Mouse (Mus musculus): Measurements from ENCODE around the gene 6820408C15Rik. TPM values are rescaled to one million over a fixed set of nuclear protein-coding genes. Genes with fewer than 3 reads are reported as not detected.

6820408C15Rik gene
- total RNA-seq, 2 experiments from 2014 or later: 1.7 to 2.7 TPM

DNA sequence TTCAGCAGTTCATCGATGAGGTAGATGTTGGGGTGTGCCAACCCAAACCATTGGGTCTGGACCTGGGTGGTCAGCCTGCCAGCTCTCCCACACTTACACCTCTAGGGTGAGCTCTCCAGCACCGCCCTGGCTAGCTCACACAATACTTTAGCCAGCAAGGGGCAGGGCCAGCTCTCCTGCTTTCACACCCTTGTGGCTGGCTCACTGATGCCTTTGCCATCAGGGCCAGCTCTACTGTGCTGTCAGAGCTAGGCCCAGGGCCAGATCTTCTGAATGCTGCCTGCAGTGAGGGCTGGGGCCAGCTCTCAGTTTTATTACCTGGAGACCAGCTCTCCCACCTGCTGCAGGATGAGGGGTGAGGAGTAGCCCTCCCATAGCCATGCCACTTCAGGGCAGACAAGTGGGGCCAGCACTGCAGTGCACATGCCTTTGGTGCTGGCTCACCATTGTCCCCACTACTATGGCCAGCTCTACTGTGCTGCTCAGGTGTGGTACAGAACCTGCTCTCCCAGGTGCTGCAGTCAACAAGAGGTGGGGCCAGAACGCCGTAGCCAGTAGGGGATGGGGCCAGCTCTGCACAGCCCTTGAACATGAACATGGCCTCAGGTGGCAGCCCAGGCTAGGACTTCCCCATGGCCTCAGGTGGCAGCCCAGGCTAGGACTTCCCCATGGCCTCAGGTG, 36.9 kb downstream of the 6820408C15Rik start:
- no peak for DNase-seq (ENCODE audit: extremely low spot score in 1 of 2, low spot score in 1 of 2)

DNA sequence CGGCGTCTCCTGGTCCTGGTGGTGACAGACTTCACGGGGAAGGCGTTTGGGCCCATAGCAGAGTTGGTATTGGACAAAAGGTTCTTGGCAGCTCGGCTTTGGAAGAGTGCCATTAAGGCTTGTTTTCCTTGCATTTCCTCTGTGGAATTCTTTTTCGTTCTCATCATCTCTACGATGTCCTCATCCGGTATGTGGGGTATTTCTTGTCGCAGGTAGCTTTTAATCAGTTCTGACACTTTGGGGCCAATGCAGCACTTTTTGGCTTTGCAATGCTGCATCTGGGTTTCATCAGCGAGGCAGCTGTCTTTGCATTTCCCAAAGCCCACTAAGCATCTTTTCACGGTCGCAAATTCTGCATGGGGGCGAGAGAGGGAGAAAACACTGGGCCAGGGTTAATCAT, 43.9 kb downstream of the 6820408C15Rik start:
- DNase-seq (ENCODE audit: extremely low spot score in 1 of 2, low spot score in 1 of 2): no peak

- no peak for DNase-seq (ENCODE audit: extremely low spot score in 1 of 2, low spot score in 1 of 2)
These were observed 49.3 kb downstream of the 6820408C15Rik start, which contains the start of gene Defb23 for GRCm38 (mm10) chr2:152464570-152465150. Gene Defb23 (minus strand): TSS chr2:152464620.

DNA sequence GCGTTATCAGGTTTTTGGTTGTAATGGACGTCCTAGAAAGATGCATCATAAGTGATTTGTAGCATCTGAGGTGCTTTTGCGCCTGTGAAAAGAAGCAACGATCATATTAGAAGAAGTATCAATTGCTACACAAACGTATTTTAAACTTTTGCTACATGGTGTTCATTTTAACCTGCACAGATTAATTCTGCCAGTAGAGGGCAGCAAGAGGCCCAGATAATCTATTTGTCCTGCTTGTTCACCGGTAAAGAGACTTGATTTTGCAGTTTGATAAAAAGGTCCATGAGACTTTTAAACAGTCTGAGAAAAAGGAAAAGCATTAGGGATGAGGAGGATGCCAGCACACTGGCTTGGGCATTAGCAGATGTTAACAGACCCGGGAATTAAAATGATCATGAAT, 55.6 kb downstream of the 6820408C15Rik start:
- DNase-seq (ENCODE audit: extremely low spot score in 1 of 2, low spot score in 1 of 2): peak; percentile 29 to 70

DNA sequence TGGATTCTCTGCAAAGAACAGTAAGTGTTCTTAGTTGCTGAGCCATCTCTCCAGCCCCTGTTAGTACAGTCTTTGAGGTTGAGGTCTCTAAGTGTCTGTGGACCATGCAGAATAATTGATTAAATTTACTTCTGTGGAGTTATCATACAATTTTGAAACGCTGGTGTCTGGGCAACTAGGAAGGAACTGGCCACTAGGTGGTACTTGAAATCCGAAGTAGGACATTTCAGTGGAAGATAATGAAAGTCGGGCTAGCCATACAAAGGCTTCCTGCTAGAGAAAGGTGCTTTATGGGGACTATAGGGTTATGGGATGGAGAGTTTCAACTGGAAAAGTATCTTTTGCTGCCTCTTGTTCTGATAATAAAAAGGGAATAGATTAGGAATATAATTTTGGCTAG, 57.0 kb downstream of the 6820408C15Rik start:
- DNase-seq (ENCODE audit: extremely low spot score in 1 of 2, low spot score in 1 of 2): no peak

GRCm38 (mm10) chr2:152476763-152477162, 61.4 kb downstream of the 6820408C15Rik start, which contains the start of gene Defb20:
Gene Defb20 (plus strand): TSS chr2:152477063.
- no peak for DNase-seq (ENCODE audit: extremely low spot score in 1 of 2, low spot score in 1 of 2)

DNA sequence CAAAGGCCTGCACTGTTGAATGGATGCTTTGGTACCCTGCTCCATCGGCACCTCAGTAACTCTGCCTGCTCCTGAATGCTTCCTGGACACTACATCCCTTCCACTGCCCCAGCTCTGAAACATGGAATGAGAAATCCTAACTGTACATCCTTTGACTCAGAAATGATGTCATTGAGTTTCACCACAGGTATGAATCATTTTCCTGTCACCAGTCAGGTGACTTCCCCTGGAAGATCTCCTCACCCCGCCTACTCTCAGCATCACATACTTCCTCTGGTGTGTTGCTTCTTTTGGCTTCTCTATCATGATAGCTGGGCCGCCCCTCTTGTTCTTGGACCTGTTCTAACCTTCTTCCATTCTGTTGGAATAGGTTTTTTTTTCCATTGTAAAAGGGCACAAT, 65.5 kb downstream of the 6820408C15Rik start:
- no peak for DNase-seq (ENCODE audit: extremely low spot score in 1 of 2, low spot score in 1 of 2)

DNA sequence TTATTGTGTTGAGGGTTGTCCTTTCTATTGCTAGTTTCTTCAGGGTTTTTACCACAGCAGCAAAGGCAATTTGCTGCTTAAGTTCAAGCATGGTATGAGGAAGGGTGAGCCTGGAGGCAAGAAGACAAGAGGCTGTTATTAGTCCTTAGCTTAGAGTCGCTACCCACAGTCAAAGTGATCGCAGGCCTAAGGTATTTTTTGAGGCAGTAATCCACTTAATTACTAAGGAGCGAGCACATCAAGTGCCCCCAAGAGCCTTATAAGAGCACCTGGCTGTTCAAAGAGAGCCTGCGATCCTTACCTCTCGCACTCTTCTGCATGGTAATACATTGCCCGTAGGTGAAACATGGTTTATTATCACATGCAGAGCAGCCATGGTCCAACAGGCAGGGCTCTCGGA, 66.3 kb downstream of the 6820408C15Rik start:
- no peak for DNase-seq (ENCODE audit: extremely low spot score in 1 of 2, low spot score in 1 of 2)

DNA sequence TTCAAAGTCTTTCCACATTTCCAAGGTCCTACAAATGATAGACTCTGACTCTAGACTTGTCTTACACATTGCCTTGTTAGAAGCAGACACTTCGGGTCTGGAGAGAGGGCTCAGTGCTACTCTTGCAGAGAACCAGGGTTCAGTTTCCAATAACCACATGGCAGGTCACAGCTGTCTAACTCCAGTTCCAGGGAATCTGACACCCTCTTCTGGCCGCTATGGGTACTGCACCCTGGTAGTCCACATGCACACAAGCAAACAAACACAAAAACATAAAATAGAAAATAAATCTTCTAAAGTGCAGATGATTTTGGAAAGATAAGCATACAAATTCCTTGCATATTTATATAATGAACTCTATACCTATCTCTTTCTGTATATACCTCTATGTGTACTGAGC, 71.6 kb downstream of the 6820408C15Rik start:
- DNase-seq (ENCODE audit: extremely low spot score in 1 of 2, low spot score in 1 of 2): no peak

- DNase-seq (ENCODE audit: extremely low spot score in 1 of 2, low spot score in 1 of 2): no peak
These were observed 74.7 kb downstream of the 6820408C15Rik start, which contains the start of gene Defb22 for GRCm38 (mm10) chr2:152490038-152490437. Gene Defb22 (minus strand): TSS chr2:152490138.

DNA sequence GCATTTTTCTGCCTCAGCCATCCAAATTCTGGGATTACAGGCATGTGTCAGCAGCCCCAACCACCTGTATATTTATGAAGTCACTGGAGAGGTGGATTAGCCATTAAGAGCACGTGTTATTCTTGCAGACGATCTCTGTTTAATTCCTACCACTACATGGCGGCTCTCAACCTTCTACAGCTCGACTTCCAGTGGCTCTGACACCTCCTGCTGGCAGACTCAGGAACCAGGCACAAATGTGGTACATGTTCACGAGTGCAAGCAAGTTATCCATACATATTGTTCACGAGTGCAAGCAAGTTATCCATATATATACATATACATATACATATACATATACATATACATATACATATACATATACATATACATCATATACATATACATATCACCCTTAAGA, 77.8 kb downstream of the 6820408C15Rik start:
- no peak for DNase-seq (ENCODE audit: extremely low spot score in 1 of 2, low spot score in 1 of 2)

Other genes with a start within 250 kb of the 6820408C15Rik start
- gene Csnk2a1, start 188.7 kb upstream of the 6820408C15Rik start, total RNA-seq (2021): 10 to 100 TPM; 93.6 to 98.6 TPM
- 10 to 100 TPM; 56.1 to 58.2 TPM for gene Tbc1d20, start 121.8 kb upstream of the 6820408C15Rik start, total RNA-seq (2021)
- 100 to 1,000 TPM in 1 of 2 experiments, 10 to 100 TPM in 1; 96.3 to 110 TPM for gene Rbck1, start 82.9 kb upstream of the 6820408C15Rik start, total RNA-seq (2021)
- under 1 TPM; 0.23 to 0.39 TPM for gene Trib3, start 71.6 kb upstream of the 6820408C15Rik start, total RNA-seq (2021)
- 10 to 100 TPM; 60.6 to 76.6 TPM for gene Nrsn2, start 38.9 kb upstream of the 6820408C15Rik start, total RNA-seq (2021)
- 10 to 100 TPM; 16.4 to 19.8 TPM for gene Sox12, start 17.5 kb upstream of the 6820408C15Rik start, total RNA-seq (2021)
- 10 to 100 TPM; 10.7 to 11.6 TPM for gene Zcchc3, start 560 bp upstream of the 6820408C15Rik start, total RNA-seq (2021)
- not detected for gene Defb23, start 49.0 kb downstream of the 6820408C15Rik start, total RNA-seq (2021)
- gene Defb20, start 61.5 kb downstream of the 6820408C15Rik start, total RNA-seq (2021): not detected
- not detected for gene Defb22, start 74.6 kb downstream of the 6820408C15Rik start, total RNA-seq (2021)
- gene Defb26, start 96.1 kb downstream of the 6820408C15Rik start, total RNA-seq (2021): not detected
- gene Defb28, start 102.7 kb downstream of the 6820408C15Rik start, total RNA-seq (2021): not detected
- gene Defb29, start 124.5 kb downstream of the 6820408C15Rik start, total RNA-seq (2021): not detected
- gene Gm17416, start 153.8 kb downstream of the 6820408C15Rik start, total RNA-seq (2021): not detected
- gene Defb21, start 157.2 kb downstream of the 6820408C15Rik start, total RNA-seq (2021): not detected
- not detected for gene Defb19, start 164.7 kb downstream of the 6820408C15Rik start, total RNA-seq (2021)
- not detected for gene Defb45, start 183.8 kb downstream of the 6820408C15Rik start, total RNA-seq (2021)
- not detected for gene Defb36, start 188.7 kb downstream of the 6820408C15Rik start, total RNA-seq (2021)
- not detected for gene Defb25, start 207.5 kb downstream of the 6820408C15Rik start, total RNA-seq (2021)
- gene Rem1, start 211.4 kb downstream of the 6820408C15Rik start, total RNA-seq (2021): 1 to 10 TPM in 1 of 2 experiments, under 1 TPM in 1; 0.98 to 1.5 TPM

Measured in layer of hippocampus, postnatal 25 days (tissue).